Mouse (Mus musculus) neural tube, embryonic 11.5 days (tissue): Measurements from ENCODE around the gene Sel1l3. TPM values are rescaled to one million over a fixed set of nuclear protein-coding genes. Genes with fewer than 3 reads are reported as not detected.

ENCODE experiments used
- ATAC-seq: fragments of 200-750 bp; cut with Nextera tagmentation; 2 replicates; pipeline ENCODE4 v1.8.0; 2017; ENCODE audit warnings: moderate number of reproducible peaks, mild to moderate bottlenecking, moderate TSS enrichment, moderate library complexity; ENCODE audit not compliant: insufficient read depth, low FRiP score, low TSS enrichment
- DNase-seq: peaks from one replicate; pipeline ENCODE4 v3.0.0-alpha.2; 2015; ENCODE audit warnings: low spot score
- H3K27ac ChIP-seq: fragments of 300-500 bp; sonication (generic); 2 replicates; pipeline ENCODE4 v1.5.1; 2014; ENCODE audit warnings: low read depth, mild to moderate bottlenecking, low read length
- H3K27me3 ChIP-seq: fragments of 300-500 bp; sonication (generic); 2 replicates; pipeline ENCODE4 v1.6.1; 2014; ENCODE audit warnings: mild to moderate bottlenecking, low read length, mixed read lengths; ENCODE audit not compliant: control insufficient read depth, insufficient read depth
- H3K36me3 ChIP-seq: fragments of 300-500 bp; sonication (generic); 2 replicates; pipeline ENCODE4 v1.6.1; 2014; ENCODE audit warnings: mild to moderate bottlenecking, low read length, moderate library complexity, mixed read lengths; ENCODE audit not compliant: control insufficient read depth, insufficient read depth
- H3K4me1 ChIP-seq: fragments of 300-500 bp; sonication (generic); 2 replicates; pipeline ENCODE4 v1.6.1; 2014; ENCODE audit warnings: low read length, mixed read lengths; ENCODE audit not compliant: control insufficient read depth, insufficient read depth
- H3K4me2 ChIP-seq: fragments of 300-500 bp; sonication (generic); 2 replicates; pipeline ENCODE4 v1.6.1; 2014; ENCODE audit warnings: low read depth, mild to moderate bottlenecking, moderate library complexity
- H3K4me3 ChIP-seq: fragments of 300-500 bp; sonication (generic); 2 replicates; pipeline ENCODE4 v1.5.1; 2014; ENCODE audit warnings: low read depth, low read length
- H3K9ac ChIP-seq: fragments of 300-500 bp; sonication (generic); 2 replicates; pipeline ENCODE4 v1.6.1; 2014; ENCODE audit warnings: mild to moderate bottlenecking, low read length
- H3K9me3 ChIP-seq: fragments of 300-500 bp; sonication (generic); 2 replicates; pipeline ENCODE4 v1.6.1; 2016; ENCODE audit warnings: low read length; ENCODE audit not compliant: control insufficient read depth
- WGBS: fragments of 180-500 bp; shearing (Covaris S2); extraction: QIAGEN DNeasy Blood & Tissue Kit; methylation state at CpG from one replicate; pipeline ENCODE4 v1.1.7; 2014; 5-methylcytosine and 5-hydroxymethylcytosine counted together
- polyA plus RNA-seq: library from polyadenylated mRNA; unstranded; fragments of >200 nt; fragmentation: Nextera tagmentation; extraction: Ambion mirVana; gene quantifications from 2 replicates; pipeline ENCODE4 v1.2.1, GENCODE M21; 2014

Sel1l3 gene
- polyA plus RNA-seq, 1 experiment from 2014 or later: 3.4 TPM

DNA sequence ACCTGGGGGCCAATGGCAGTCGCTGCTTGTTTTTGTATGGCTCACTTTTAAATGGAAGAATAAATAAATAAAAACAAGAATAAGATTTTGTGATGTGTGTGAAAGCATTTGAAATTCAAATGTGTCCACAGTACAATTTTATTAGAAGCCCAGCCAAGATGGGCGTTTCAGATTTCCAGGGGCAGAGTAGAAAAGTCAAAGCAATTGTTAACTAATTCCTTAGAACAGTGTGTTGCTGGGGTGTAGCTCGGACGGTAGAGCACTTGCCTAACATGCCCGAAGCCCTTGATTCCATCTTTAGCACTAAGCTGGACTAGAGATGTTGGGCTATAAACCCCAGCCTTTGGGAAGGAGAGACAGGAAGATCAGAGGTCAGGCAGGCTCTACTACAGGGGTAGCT is 102.7 kb downstream of the Sel1l3 start:
- no peak overlapping the region for H3K27ac ChIP-seq
- H3K27me3 ChIP-seq: no peaks in the 10 kb centered on the region
- no peaks in the 10 kb centered on the region for H3K36me3 ChIP-seq
- ATAC-seq (no peak), DNase-seq (no peak)
- no peak overlapping the region for H3K9ac ChIP-seq
- no peak overlapping the region for H3K4me2 ChIP-seq
- H3K9me3 ChIP-seq: no peaks in the 10 kb centered on the region
- H3K4me3 ChIP-seq: no peak overlapping the region
- WGBS: 83% methylated on average over 5 of the region's 5 CpGs
- no peaks in the 10 kb centered on the region for H3K4me1 ChIP-seq

DNA sequence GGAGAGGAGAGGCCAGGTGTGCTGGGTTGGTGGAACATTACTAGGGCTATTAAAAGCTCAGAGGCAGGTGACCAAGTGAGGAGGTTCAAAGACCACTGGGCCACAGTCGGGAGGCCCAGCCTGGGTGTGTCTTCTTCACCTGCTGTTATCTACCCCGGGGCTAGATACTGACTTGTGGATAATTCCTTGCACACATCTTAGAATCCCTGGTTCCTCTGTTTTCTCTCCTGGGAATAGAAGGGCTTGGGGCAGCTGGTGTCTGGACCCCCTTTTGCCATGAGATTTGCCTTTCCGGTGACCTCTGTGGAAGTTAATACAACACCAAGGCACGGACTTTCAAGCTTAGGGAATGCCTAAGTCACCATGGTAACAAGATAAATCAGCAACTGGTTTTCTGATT is 103.5 kb downstream of the Sel1l3 start:
- Histone ChIP-seq H3K9me3 (no peaks in the 10 kb centered on the region), H3K9ac (no peak overlapping the region)
- DNase-seq: no peak

DNA sequence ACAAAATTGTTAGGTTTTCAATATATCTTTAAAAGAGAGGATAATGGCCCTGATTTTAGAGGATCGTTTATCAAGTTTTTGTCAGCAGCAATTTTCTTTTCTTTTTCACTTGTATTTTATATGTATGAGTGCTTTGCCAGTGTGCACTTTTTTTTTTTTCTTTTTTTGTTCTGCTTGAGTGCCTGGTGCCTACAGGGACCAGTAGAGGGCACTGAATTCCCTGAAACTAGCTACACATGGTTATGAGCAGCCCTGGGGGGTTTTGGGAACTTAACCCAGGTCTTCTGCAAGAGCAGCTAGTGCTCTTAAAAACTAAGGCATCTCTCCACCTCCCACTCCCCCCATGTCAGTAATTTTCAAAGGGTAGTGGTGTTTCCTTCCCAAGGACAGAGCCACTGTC is 105.1 kb downstream of the Sel1l3 start:
- H3K9me3 ChIP-seq: no peaks in the 10 kb centered on the region
- no peak overlapping the region for H3K4me3 ChIP-seq
- no peaks in the 10 kb centered on the region for H3K36me3 ChIP-seq
- H3K4me1 ChIP-seq: no peaks in the 10 kb centered on the region
- 90% methylated on average over 1 of the region's 1 CpGs for WGBS
- H3K27ac ChIP-seq: no peak overlapping the region
- ATAC-seq (no peak), DNase-seq (no peak)
- H3K9ac ChIP-seq: no peak overlapping the region
- H3K4me2 ChIP-seq: no peak overlapping the region
- no peaks in the 10 kb centered on the region for H3K27me3 ChIP-seq

More for the DNA sequence above, 103.5 kb downstream of the Sel1l3 start:
- Histone ChIP-seq H3K27me3 (no peaks in the 10 kb centered on the region), H3K4me3 (no peak overlapping the region), H3K36me3 (no peaks in the 10 kb centered on the region), H3K4me1 (no peaks in the 10 kb centered on the region), H3K4me2 (no peak overlapping the region), H3K27ac (no peak overlapping the region)
- WGBS: 70% methylated on average over 4 of the region's 4 CpGs
- ATAC-seq: no peak

DNA sequence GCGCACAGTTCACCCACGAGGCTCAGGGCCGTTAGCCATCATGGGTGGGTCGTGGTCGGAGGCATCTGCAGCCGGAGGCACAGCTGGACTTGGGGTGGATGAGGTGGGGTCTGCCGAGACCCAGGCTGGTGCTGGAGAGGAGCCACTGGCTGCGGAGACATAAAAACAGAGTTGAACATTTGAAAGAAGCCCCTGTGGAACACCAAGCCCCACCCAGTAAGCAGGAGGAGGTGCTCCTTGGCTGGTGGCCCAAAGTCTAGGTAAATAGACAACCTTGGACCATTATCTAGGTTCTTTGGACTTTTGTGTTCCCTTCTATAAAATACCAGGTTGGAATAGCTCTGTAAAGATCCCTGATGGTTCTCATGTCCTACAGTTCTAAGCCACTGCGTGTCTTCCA is 105.7 kb downstream of the Sel1l3 start:
- 79% methylated on average over 9 of the region's 9 CpGs for WGBS
- no peak overlapping the region for H3K9ac ChIP-seq
- ATAC-seq: no peak

DNA sequence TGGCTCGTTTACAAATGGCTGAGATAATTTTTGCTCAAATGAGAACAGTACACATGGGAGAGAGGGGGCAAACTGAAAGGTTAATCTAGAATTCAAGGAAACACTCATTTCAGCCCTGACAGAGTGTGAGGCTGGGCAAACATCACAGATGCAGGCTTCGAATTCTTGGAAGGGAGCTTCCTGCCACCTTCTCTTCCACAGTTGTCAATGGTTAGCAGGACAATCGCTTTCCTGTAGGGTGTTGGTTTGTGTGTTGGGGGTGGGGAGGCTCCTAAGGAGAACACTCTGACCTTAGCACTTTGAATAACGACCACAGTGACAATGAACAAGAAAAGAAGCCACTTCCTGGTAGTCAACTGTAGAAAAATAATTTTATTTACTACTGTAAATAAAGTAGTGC is 107.0 kb downstream of the Sel1l3 start:
- no peaks in the 10 kb centered on the region for H3K27me3 ChIP-seq
- ATAC-seq (no peak), DNase-seq (no peak)
- H3K4me2 ChIP-seq: no peak overlapping the region
- H3K9ac ChIP-seq: no peak overlapping the region
- H3K36me3 ChIP-seq: no peaks in the 10 kb centered on the region
- no peak overlapping the region for H3K27ac ChIP-seq
- no peaks in the 10 kb centered on the region for H3K9me3 ChIP-seq
- no peaks in the 10 kb centered on the region for H3K4me1 ChIP-seq
- H3K4me3 ChIP-seq: no peak overlapping the region
- 61% methylated on average over 4 of the region's 4 CpGs for WGBS

More for the DNA sequence above, 105.7 kb downstream of the Sel1l3 start:
- no peaks in the 10 kb centered on the region for H3K4me1 ChIP-seq
- H3K9me3 ChIP-seq: no peaks in the 10 kb centered on the region
- H3K27me3 ChIP-seq: no peaks in the 10 kb centered on the region
- no peaks in the 10 kb centered on the region for H3K36me3 ChIP-seq
- no peak for DNase-seq
- H3K27ac ChIP-seq: no peak overlapping the region
- H3K4me2 ChIP-seq: no peak overlapping the region
- H3K4me3 ChIP-seq: no peak overlapping the region

DNA sequence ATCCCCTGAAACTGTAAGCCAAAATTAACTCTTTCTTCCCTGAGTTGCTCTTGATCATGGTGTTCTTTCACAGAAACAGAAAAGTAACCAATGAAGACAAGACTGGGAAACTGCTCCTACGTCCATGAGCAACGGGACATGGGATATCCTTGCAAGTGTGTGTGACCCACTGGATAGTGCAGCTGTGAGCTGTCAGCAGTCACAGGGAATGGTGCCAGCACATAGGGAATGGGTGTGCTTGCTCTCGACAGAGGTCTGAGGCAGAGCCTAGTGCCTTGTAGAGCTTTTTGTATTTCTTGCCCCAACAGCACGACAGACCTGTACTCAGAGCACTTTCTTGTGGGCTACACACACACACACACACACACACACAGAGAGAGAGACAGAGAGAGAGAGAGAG is 107.6 kb downstream of the Sel1l3 start:
- H3K4me2 ChIP-seq: no peak overlapping the region
- DNase-seq (no peak), ATAC-seq (no peak)
- H3K27ac ChIP-seq: no peak overlapping the region
- H3K36me3 ChIP-seq: no peaks in the 10 kb centered on the region
- H3K27me3 ChIP-seq: no peaks in the 10 kb centered on the region
- H3K4me1 ChIP-seq: no peaks in the 10 kb centered on the region
- H3K9ac ChIP-seq: no peak overlapping the region
- no peak overlapping the region for H3K4me3 ChIP-seq
- H3K9me3 ChIP-seq: no peaks in the 10 kb centered on the region
- WGBS: 89% methylated on average over 4 of the region's 4 CpGs

DNA sequence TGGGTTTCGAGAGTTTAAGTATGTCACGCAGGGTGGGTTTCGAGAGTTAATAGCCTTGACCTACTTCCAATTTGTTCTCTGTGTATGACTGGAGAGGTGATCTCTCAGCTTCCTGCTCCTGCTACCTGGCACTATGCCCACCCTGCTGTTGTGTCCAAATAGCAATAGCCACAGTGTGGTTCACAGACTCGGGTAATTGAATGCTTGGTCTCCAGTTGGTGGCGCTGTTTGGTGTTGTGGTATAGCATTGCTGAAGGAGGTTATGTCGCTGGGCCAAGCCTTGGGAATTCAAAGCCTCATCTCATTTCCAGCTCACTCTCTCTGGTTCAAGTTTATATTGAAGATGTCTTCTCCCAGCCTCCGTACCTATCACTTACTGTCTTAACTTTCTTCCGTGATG is 108.0 kb downstream of the Sel1l3 start:
- 76% methylated on average over 8 of the region's 8 CpGs for WGBS
- no peak for DNase-seq
- H3K4me1 ChIP-seq: no peaks in the 10 kb centered on the region
- H3K9me3 ChIP-seq: no peaks in the 10 kb centered on the region
- H3K36me3 ChIP-seq: no peaks in the 10 kb centered on the region
- H3K4me2 ChIP-seq: no peak overlapping the region
- no peak overlapping the region for H3K9ac ChIP-seq
- H3K27ac ChIP-seq: no peak overlapping the region
- no peak overlapping the region for H3K4me3 ChIP-seq
- no peaks in the 10 kb centered on the region for H3K27me3 ChIP-seq
- ATAC-seq: no peak

DNA sequence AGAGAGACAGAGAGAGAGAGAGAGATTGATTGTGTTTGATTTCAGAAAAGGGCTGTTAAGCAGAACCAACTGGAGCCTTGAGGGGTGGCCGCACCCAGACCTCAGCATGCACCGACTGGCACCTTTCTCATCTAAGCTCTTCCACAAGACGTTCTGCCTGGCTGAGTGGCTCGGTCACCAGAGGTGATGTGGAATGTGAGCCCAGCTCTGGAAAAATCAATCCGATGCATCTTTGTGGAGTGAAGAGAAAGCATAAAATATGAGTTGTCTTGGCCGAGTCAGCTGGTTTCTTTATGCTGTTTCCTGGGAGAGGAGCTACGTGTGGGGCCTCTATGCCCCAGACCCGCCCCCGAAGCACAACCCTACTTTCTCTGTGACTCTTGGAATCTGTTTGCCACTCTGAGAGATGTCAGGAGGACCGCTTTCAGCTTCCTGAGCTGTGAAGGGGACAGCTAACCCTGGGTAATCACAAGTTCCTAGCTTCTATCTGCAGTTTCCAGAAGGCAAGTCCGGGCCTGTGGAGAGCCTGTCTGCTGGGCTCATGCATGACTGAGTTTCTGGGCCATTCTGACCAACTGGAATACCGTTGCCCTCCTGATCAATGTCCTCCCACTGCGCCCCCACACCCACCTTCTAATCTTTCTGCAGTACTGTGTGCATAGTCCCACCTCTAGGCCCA is 109.4 kb downstream of the Sel1l3 start:
- no peaks in the 10 kb centered on the region for H3K27me3 ChIP-seq
- H3K27ac ChIP-seq: no peak overlapping the region
- ATAC-seq: no peak
- DNase-seq: no peak
- WGBS: 71% methylated on average over 13 of the region's 13 CpGs
- no peaks in the 10 kb centered on the region for H3K9me3 ChIP-seq
- H3K4me3 ChIP-seq: no peak overlapping the region
- no peaks in the 10 kb centered on the region for H3K4me1 ChIP-seq
- no peak overlapping the region for H3K9ac ChIP-seq
- H3K4me2 ChIP-seq: no peak overlapping the region
- H3K36me3 ChIP-seq: no peaks in the 10 kb centered on the region

DNA sequence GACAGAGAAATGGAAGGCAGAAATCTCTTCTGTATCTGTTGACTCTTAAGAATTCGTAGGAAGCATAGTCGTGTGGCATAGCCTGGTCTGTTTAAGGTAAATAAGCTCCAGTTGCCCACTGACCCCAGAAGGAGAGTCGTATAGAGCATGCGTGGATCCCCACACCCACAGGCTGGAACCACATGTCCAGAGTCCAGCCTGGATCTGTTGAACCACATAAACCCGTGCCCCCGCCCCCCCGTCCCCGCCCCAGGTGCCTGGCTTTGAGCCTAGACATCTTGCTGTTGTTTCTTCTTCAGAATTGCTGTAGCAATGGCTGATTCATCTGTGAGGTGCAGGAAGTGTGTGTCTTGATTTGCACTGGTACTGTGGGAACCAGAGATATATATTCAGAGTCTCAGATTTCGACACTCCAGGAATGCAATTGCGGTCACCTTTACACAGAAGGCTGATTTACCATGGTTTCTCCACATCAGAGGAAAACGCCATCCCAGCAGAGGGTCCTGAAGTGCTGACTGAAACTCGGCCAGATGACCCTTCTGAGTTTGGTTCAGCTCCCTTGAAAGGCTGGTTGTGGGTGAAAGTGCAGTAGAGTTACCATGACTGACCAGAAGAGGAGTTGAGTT is 111.8 kb downstream of the Sel1l3 start:
- Histone ChIP-seq H3K27me3 (no peaks in the 10 kb centered on the region), H3K4me3 (no peak overlapping the region), H3K4me2 (no peak overlapping the region), H3K4me1 (no peaks in the 10 kb centered on the region), H3K27ac (no peak overlapping the region), H3K36me3 (no peaks in the 10 kb centered on the region), H3K9ac (no peak overlapping the region), H3K9me3 (no peaks in the 10 kb centered on the region)
- ATAC-seq (no peak), DNase-seq (no peak)
- WGBS: 78% methylated on average over 12 of the region's 12 CpGs
